Mouse (Mus musculus): Measurements from ENCODE around the gene Piwil1.

Gene Piwil1

GRCm38 (mm10) chr5:128702224-128702623, at the start of gene Piwil1:
TSS of gene Piwil1 (plus strand) at chr5:128702524.
- in situ Hi-C loops (cut with MboI, MseI): no loop called here

GRCm38 (mm10) chr5:128656496-128657135, 45.7 kb upstream of the Piwil1 start:
- in situ Hi-C loops (cut with MboI, MseI): no loop called here

GRCm38 (mm10) chr5:128660101-128660500, 42.2 kb upstream of the Piwil1 start:
- in situ Hi-C loops (cut with MboI, MseI): loop anchor here (5.0 kb wide), 1 partner anchor 138 kb away; no protein-coding TSS in a partner anchor

- in situ Hi-C loops (cut with MboI, MseI): loop anchor here (5.0 kb wide), 1 partner anchor 141 kb away; no protein-coding TSS in a partner anchor
Measured at GRCm38 (mm10) chr5:128662881-128663280, 39.4 kb upstream of the Piwil1 start.

GRCm38 (mm10) chr5:128663976-128664375, 38.3 kb upstream of the Piwil1 start:
- in situ Hi-C loops (cut with MboI, MseI): loop anchor here (5.0 kb wide), 1 partner anchor 142 kb away; no protein-coding TSS in a partner anchor

GRCm38 (mm10) chr5:128665045-128665444, 37.3 kb upstream of the Piwil1 start:
- in situ Hi-C loops (cut with MboI, MseI): no loop called here

GRCm38 (mm10) chr5:128667303-128667702, 35.0 kb upstream of the Piwil1 start:
- in situ Hi-C loops (cut with MboI, MseI): no loop called here

- in situ Hi-C loops (cut with MboI, MseI): no loop called here
Measured at GRCm38 (mm10) chr5:128674124-128674523, 28.2 kb upstream of the Piwil1 start.

GRCm38 (mm10) chr5:128677373-128677772, 25.0 kb upstream of the Piwil1 start:
- in situ Hi-C loops (cut with MboI, MseI): no loop called here

- in situ Hi-C loops (cut with MboI, MseI): no loop called here
Measured at GRCm38 (mm10) chr5:128677861-128678260, 24.5 kb upstream of the Piwil1 start.

- in situ Hi-C loops (cut with MboI, MseI): no loop called here
Measured at GRCm38 (mm10) chr5:128681456-128681855, 20.9 kb upstream of the Piwil1 start.

GRCm38 (mm10) chr5:128684192-128684591, 18.1 kb upstream of the Piwil1 start:
- in situ Hi-C loops (cut with MboI, MseI): no loop called here

GRCm38 (mm10) chr5:128684621-128685020, 17.7 kb upstream of the Piwil1 start:
- in situ Hi-C loops (cut with MboI, MseI): no loop called here

GRCm38 (mm10) chr5:128687139-128687538, 15.2 kb upstream of the Piwil1 start:
- in situ Hi-C loops (cut with MboI, MseI): no loop called here

GRCm38 (mm10) chr5:128694107-128694506, 8.2 kb upstream of the Piwil1 start:
- in situ Hi-C loops (cut with MboI, MseI): no loop called here

- in situ Hi-C loops (cut with MboI, MseI): no loop called here
Measured at GRCm38 (mm10) chr5:128694611-128695325, 7.6 kb upstream of the Piwil1 start.

GRCm38 (mm10) chr5:128696824-128697223, 5.5 kb upstream of the Piwil1 start:
- in situ Hi-C loops (cut with MboI, MseI): no loop called here

GRCm38 (mm10) chr5:128700716-128701115, 1.6 kb upstream of the Piwil1 start:
- in situ Hi-C loops (cut with MboI, MseI): no loop called here

- in situ Hi-C loops (cut with MboI, MseI): no loop called here
Measured at GRCm38 (mm10) chr5:128703688-128704087, 1.4 kb downstream of the Piwil1 start.

GRCm38 (mm10) chr5:128704134-128704904, 2.0 kb downstream of the Piwil1 start:
- in situ Hi-C loops (cut with MboI, MseI): no loop called here

- in situ Hi-C loops (cut with MboI, MseI): no loop called here
Measured at GRCm38 (mm10) chr5:128706467-128706866, 4.1 kb downstream of the Piwil1 start.

- in situ Hi-C loops (cut with MboI, MseI): no loop called here
Measured at GRCm38 (mm10) chr5:128707271-128707670, 4.9 kb downstream of the Piwil1 start.
